Mouse (Mus musculus): ENCODE data around the gene Cygb.

GRCm38 (mm10) chr11:116623281-116624124 lies 30.6 kb downstream of the Cygb start:
- no peak for TF ChIP-seq POLR2A (IDR thresholded peaks at IDR 0.05; ENCODE audit: low read depth, low read length)
- no peak for TF ChIP-seq TBP (conservative IDR thresholded peaks at IDR 0.05; ENCODE audit: low read depth, low read length)
- peak in 1 of 2 experiments; percentile 38; a peak in 2 of 4 replicates for TF ChIP-seq CTCF (conservative IDR thresholded peaks at IDR 0.05 in 1 of 2, IDR thresholded peaks at IDR 0.05 in 1 of 2; ENCODE audit: low read depth in 2 of 2, low read length in 2 of 2)
- no peak for TF ChIP-seq EP300 (IDR thresholded peaks at IDR 0.05; ENCODE audit: low read length)
- no peak for TF ChIP-seq MEF2A (IDR thresholded peaks at IDR 0.05; ENCODE audit: borderline replicate concordance, low read depth, low read length)
- TF ChIP-seq MYC (IDR thresholded peaks at IDR 0.05; ENCODE audit: low read depth, low read length): no peak
- no peak for TF ChIP-seq MXI1 (IDR thresholded peaks at IDR 0.05; ENCODE audit: low read depth, low read length)
- no peak for TF ChIP-seq PAX5 (IDR thresholded peaks at IDR 0.05; ENCODE audit: low read length)
